Mouse (Mus musculus) midbrain, embryonic 15.5 days (tissue): ENCODE measurements at regions not wholly inside any gene's neighbourhood (a gene's known extent, or its start where the extent isn't known, plus 50 kb on each side); places are given as distances from the start of the nearest gene placed in this dataset.
"Not testable (repeated sequence)": the region's sequence is repeated elsewhere in the genome, so short reads cannot be mapped to it uniquely, and the experiment has no call there.

ENCODE experiments used
- ATAC-seq: fragments of 200-750 bp; cut with Nextera tagmentation; replicated peaks from 2 replicates; pipeline ENCODE4 v1.8.0; 2017; ENCODE audit warnings: moderate TSS enrichment
- H3K27ac ChIP-seq: fragments of 300-500 bp; sonication (generic); 2 replicates; pipeline ENCODE4 v1.5.1; 2015; ENCODE audit warnings: mild to moderate bottlenecking, inconsistent platforms
- H3K27me3 ChIP-seq: fragments of 300-500 bp; sonication (generic); replicated peaks from 2 replicates; pipeline ENCODE4 v1.6.1; 2015; ENCODE audit warnings: inconsistent platforms
- H3K36me3 ChIP-seq: fragments of 300-500 bp; sonication (generic); replicated peaks from 2 replicates; pipeline ENCODE4 v1.6.1; 2015; ENCODE audit warnings: inconsistent platforms
- H3K4me1 ChIP-seq: fragments of 300-500 bp; sonication (generic); 2 replicates; pipeline ENCODE4 v1.6.1; 2015; ENCODE audit warnings: inconsistent platforms
- H3K4me2 ChIP-seq: fragments of 300-500 bp; sonication (generic); 2 replicates; pipeline ENCODE4 v1.6.1; 2015; ENCODE audit warnings: inconsistent platforms, mild to moderate bottlenecking, moderate library complexity
- H3K4me3 ChIP-seq: fragments of 300-500 bp; sonication (generic); 2 replicates; pipeline ENCODE4 v1.5.1; 2015; ENCODE audit warnings: mild to moderate bottlenecking, inconsistent platforms
- H3K9ac ChIP-seq: fragments of 300-500 bp; sonication (generic); 2 replicates; pipeline ENCODE4 v1.6.1; 2015; ENCODE audit warnings: mild to moderate bottlenecking, inconsistent platforms
- H3K9me3 ChIP-seq: fragments of 300-500 bp; sonication (generic); 2 replicates; pipeline ENCODE4 v1.6.1; 2016; ENCODE audit warnings: inconsistent platforms
- WGBS: fragments of 180-500 bp; shearing (Covaris S2); methylation state at CpG from one replicate; pipeline ENCODE4 v1.1.7; 2015; ENCODE audit warnings: mixed read lengths; 5-methylcytosine and 5-hydroxymethylcytosine counted together

- H3K4me1 ChIP-seq: no peaks in the 10 kb centered on the region
- ATAC-seq: no peak
- no peaks in the 10 kb centered on the region for H3K36me3 ChIP-seq
- no peak overlapping the region for H3K9ac ChIP-seq
- H3K27ac ChIP-seq: no peak overlapping the region
- H3K9me3 ChIP-seq: no peaks in the 10 kb centered on the region
- H3K4me2 ChIP-seq: no peak overlapping the region
- no peak overlapping the region for H3K4me3 ChIP-seq
- no peaks in the 10 kb centered on the region for H3K27me3 ChIP-seq
Measured at GRCm38 (mm10) chr16:12706907-12707306, 402.6 kb upstream of the Ercc4 start.

- ATAC-seq, H3K36me3 ChIP-seq, H3K4me2 ChIP-seq, H3K27ac ChIP-seq, H3K4me1 ChIP-seq, H3K9ac ChIP-seq, H3K4me3 ChIP-seq, H3K27me3 ChIP-seq, H3K9me3 ChIP-seq: not testable (repeated sequence)
- WGBS: 88% methylated on average over 6 of the region's 7 CpGs
Measured at GRCm38 (mm10) chr16:12721368-12721767, 388.1 kb upstream of the Ercc4 start.

GRCm38 (mm10) chr16:12726043-12726442, 383.4 kb upstream of the Ercc4 start:
- no peaks in the 10 kb centered on the region for H3K4me1 ChIP-seq
- no peaks in the 10 kb centered on the region for H3K36me3 ChIP-seq
- no peak overlapping the region for H3K27ac ChIP-seq
- ATAC-seq: no peak
- no peak overlapping the region for H3K4me2 ChIP-seq
- no peak overlapping the region for H3K9ac ChIP-seq
- H3K27me3 ChIP-seq: no peaks in the 10 kb centered on the region
- H3K9me3 ChIP-seq: no peaks in the 10 kb centered on the region
- no peak overlapping the region for H3K4me3 ChIP-seq

- 95% methylated on average over 2 of the region's 2 CpGs for WGBS
- H3K36me3 ChIP-seq, H3K4me1 ChIP-seq, H3K4me2 ChIP-seq, H3K27me3 ChIP-seq, H3K9ac ChIP-seq, H3K27ac ChIP-seq, H3K4me3 ChIP-seq, H3K9me3 ChIP-seq, ATAC-seq: not testable (repeated sequence)
Measured at GRCm38 (mm10) chr16:12730167-12730730, 379.2 kb upstream of the Ercc4 start.

- 85% methylated on average over 2 of the region's 2 CpGs for WGBS
- no peaks in the 10 kb centered on the region for H3K27me3 ChIP-seq
- no peaks in the 10 kb centered on the region for H3K9me3 ChIP-seq
- no peak overlapping the region for H3K9ac ChIP-seq
- no peaks in the 10 kb centered on the region for H3K4me1 ChIP-seq
- no peak for ATAC-seq
- H3K36me3 ChIP-seq: no peaks in the 10 kb centered on the region
- no peak overlapping the region for H3K4me3 ChIP-seq
- H3K27ac ChIP-seq: no peak overlapping the region
- no peak overlapping the region for H3K4me2 ChIP-seq
Measured at GRCm38 (mm10) chr16:12731588-12731987, 377.9 kb upstream of the Ercc4 start.

GRCm38 (mm10) chr16:12742472-12742871, 367.0 kb upstream of the Ercc4 start:
- H3K9me3 ChIP-seq: no peaks in the 10 kb centered on the region
- no peak overlapping the region for H3K9ac ChIP-seq
- no peak for ATAC-seq
- H3K4me3 ChIP-seq: no peak overlapping the region
- no peaks in the 10 kb centered on the region for H3K4me1 ChIP-seq
- H3K36me3 ChIP-seq: no peaks in the 10 kb centered on the region
- H3K27ac ChIP-seq: no peak overlapping the region
- H3K27me3 ChIP-seq: no peaks in the 10 kb centered on the region
- no peak overlapping the region for H3K4me2 ChIP-seq

GRCm38 (mm10) chr16:12753181-12753580, 356.3 kb upstream of the Ercc4 start:
- no peak overlapping the region for H3K27ac ChIP-seq
- H3K36me3 ChIP-seq: no peaks in the 10 kb centered on the region
- no peaks in the 10 kb centered on the region for H3K27me3 ChIP-seq
- no peak overlapping the region for H3K4me3 ChIP-seq
- H3K4me2 ChIP-seq: no peak overlapping the region
- WGBS: 93% methylated on average over 3 of the region's 3 CpGs
- no peaks in the 10 kb centered on the region for H3K9me3 ChIP-seq
- H3K4me1 ChIP-seq: no peaks in the 10 kb centered on the region
- no peak for ATAC-seq
- no peak overlapping the region for H3K9ac ChIP-seq

GRCm38 (mm10) chr16:12754361-12754760, 355.1 kb upstream of the Ercc4 start:
- H3K4me2 ChIP-seq: no peak overlapping the region
- ATAC-seq: no peak
- H3K4me3 ChIP-seq: no peak overlapping the region
- no peaks in the 10 kb centered on the region for H3K36me3 ChIP-seq
- H3K4me1 ChIP-seq: no peaks in the 10 kb centered on the region
- no peak overlapping the region for H3K27ac ChIP-seq
- H3K9me3 ChIP-seq: no peaks in the 10 kb centered on the region
- no peaks in the 10 kb centered on the region for H3K27me3 ChIP-seq
- no peak overlapping the region for H3K9ac ChIP-seq

- Histone ChIP-seq H3K9me3 (no peaks in the 10 kb centered on the region), H3K36me3 (no peaks in the 10 kb centered on the region), H3K27me3 (no peaks in the 10 kb centered on the region), H3K27ac (no peak overlapping the region), H3K4me1 (no peaks in the 10 kb centered on the region), H3K9ac (no peak overlapping the region), H3K4me3 (no peak overlapping the region), H3K4me2 (no peak overlapping the region)
- ATAC-seq: no peak
- 88% methylated on average over 4 of the region's 4 CpGs for WGBS
Measured at GRCm38 (mm10) chr16:12758594-12758993, 350.9 kb upstream of the Ercc4 start.

- Histone ChIP-seq H3K9ac (no peak overlapping the region), H3K27ac (no peak overlapping the region), H3K36me3 (no peaks in the 10 kb centered on the region), H3K9me3 (no peaks in the 10 kb centered on the region), H3K4me1 (no peaks in the 10 kb centered on the region), H3K4me2 (no peak overlapping the region), H3K4me3 (no peak overlapping the region), H3K27me3 (no peaks in the 10 kb centered on the region)
- WGBS: 97% methylated on average over 1 of the region's 1 CpGs
- no peak for ATAC-seq
Measured at GRCm38 (mm10) chr16:12764166-12764565, 345.3 kb upstream of the Ercc4 start.

GRCm38 (mm10) chr16:12764608-12765007, 344.9 kb upstream of the Ercc4 start:
- H3K4me1 ChIP-seq: no peaks in the 10 kb centered on the region
- 95% methylated on average over 1 of the region's 1 CpGs for WGBS
- no peak overlapping the region for H3K4me3 ChIP-seq
- H3K27ac ChIP-seq: no peak overlapping the region
- H3K36me3 ChIP-seq: no peaks in the 10 kb centered on the region
- no peak overlapping the region for H3K9ac ChIP-seq
- ATAC-seq: no peak
- H3K27me3 ChIP-seq: no peaks in the 10 kb centered on the region
- no peaks in the 10 kb centered on the region for H3K9me3 ChIP-seq
- H3K4me2 ChIP-seq: no peak overlapping the region

GRCm38 (mm10) chr16:12766846-12767245, 342.6 kb upstream of the Ercc4 start:
- H3K27me3 ChIP-seq: no peaks in the 10 kb centered on the region
- H3K9ac ChIP-seq: no peak overlapping the region
- ATAC-seq: no peak
- WGBS: 89% methylated on average over 7 of the region's 7 CpGs
- H3K4me2 ChIP-seq: no peak overlapping the region
- no peaks in the 10 kb centered on the region for H3K4me1 ChIP-seq
- H3K9me3 ChIP-seq: no peaks in the 10 kb centered on the region
- no peak overlapping the region for H3K27ac ChIP-seq
- H3K36me3 ChIP-seq: no peaks in the 10 kb centered on the region
- no peak overlapping the region for H3K4me3 ChIP-seq

- no peak overlapping the region for H3K4me2 ChIP-seq
- no peaks in the 10 kb centered on the region for H3K36me3 ChIP-seq
- no peaks in the 10 kb centered on the region for H3K9me3 ChIP-seq
- H3K9ac ChIP-seq: no peak overlapping the region
- H3K27me3 ChIP-seq: no peaks in the 10 kb centered on the region
- ATAC-seq: no peak
- H3K4me1 ChIP-seq: no peaks in the 10 kb centered on the region
- H3K4me3 ChIP-seq: no peak overlapping the region
- no peak overlapping the region for H3K27ac ChIP-seq
- 81% methylated on average over 2 of the region's 2 CpGs for WGBS
Measured at GRCm38 (mm10) chr16:12768161-12768895, 341.2 kb upstream of the Ercc4 start.
